Mouse (Mus musculus): Measurements from ENCODE around the gene Rdh16f1. TPM values are rescaled to one million over a fixed set of nuclear protein-coding genes. Genes with fewer than 3 reads are reported as not detected.

The Rdh16f1 gene
- under 1 TPM in 1 of 2 experiments, not detected in 1; 0.17 TPM for total RNA-seq (2021)

DNA sequence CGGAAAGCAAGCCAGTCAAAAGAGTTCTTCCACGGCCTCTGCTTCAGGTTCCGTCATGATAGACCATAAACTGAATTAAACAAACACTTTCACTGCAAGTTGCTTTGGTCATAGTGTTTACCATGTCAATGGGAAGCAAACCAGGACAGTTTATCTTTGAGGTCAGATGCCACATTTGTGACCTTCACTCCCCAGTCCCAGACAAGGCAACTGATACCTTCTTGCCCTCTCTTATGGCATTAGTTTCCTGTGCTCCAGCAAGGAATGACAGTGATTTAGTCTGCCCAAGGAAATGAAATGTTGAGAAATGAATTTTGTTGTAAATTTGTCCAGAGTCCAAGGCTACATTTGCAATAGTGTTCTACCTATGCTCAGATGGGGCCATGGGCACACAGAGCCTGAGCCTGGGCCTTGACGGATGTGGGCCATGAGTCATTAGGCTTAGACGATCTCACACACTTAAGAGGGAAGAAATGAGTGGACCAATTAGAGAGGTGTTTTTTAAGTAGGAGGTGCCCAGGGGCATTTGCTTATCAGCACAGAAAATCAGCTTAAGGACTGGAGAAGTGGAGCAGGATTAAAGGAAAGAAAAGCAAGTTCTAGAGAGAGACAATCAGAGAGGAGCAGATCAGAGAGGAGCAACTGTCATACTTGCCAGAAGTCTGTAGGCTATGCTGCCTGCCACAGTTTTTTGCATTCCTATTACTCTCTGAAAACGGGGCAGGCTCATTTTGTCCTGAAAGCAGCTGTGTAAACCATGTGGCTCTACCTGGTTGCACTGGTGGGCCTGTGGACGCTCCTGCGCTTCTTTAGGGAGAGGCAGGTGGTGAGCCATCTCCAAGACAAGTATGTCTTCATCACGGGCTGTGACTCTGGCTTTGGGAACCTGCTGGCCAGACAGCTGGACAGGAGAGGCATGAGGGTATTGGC is at the start of gene Rdh16f1, which contains the start of gene Rdh1:
Rdh16f1 (plus strand) TSS at position 607 of the 930 bp plus-strand sequence.
Rdh1 (plus strand) TSS at position 541 of the 930 bp plus-strand sequence.
- intact Hi-C loops (cut with DNase I), result no loop called here
- no peak for DNase-seq

- intact Hi-C loops (cut with DNase I), result no loop called here
These were observed 49.3 kb upstream of the Rdh16f1 start for GRCm38 (mm10) chr10:127710331-127710730.

GRCm38 (mm10) chr10:127712736-127713135 is 46.9 kb upstream of the Rdh16f1 start:
- no peak for DNase-seq
- intact Hi-C loops (cut with DNase I), result no loop called here

More at GRCm38 (mm10) chr10:127710331-127710730, 49.3 kb upstream of the Rdh16f1 start:
- no peak for DNase-seq

DNA sequence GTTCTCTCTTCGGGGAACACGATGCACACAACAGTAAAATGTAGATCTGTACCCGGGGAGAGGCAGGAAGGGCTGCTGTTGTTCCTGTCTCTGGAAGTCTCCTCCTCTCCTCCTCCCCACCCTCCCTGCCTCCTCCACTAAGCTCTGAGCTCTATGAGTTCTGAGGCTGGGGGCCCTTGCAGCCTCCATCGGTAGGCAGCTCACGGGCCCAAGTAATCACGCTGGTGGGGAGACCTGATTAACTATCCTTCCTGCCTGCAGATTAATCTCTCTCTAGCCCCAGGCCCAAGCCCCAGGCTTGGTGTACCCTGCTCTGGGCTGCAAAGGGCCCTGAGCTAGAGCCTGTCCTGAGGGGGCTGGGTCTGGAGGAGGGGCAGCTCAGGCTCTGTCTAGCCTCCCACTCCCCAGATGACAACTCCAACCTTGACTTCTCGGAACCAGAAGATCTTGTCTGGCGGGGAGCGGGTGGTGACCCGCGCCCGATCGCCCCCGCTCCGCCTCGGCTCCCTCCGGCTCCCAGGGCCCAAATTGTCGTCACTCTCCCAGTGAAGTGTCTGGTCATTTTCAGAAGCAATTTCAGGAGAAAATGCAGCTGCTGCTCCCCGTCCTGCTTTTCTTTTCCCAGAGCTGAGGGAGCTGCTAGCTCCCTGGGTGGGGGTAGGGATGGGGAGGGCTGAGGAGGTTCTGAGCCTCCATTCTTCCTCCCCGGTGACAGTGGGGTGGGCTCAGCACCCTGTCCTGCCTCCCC is 37.7 kb upstream of the Rdh16f1 start:
- intact Hi-C loops (cut with DNase I), result no loop called here
- DNase-seq, result peak; percentile 32 to 46

DNA sequence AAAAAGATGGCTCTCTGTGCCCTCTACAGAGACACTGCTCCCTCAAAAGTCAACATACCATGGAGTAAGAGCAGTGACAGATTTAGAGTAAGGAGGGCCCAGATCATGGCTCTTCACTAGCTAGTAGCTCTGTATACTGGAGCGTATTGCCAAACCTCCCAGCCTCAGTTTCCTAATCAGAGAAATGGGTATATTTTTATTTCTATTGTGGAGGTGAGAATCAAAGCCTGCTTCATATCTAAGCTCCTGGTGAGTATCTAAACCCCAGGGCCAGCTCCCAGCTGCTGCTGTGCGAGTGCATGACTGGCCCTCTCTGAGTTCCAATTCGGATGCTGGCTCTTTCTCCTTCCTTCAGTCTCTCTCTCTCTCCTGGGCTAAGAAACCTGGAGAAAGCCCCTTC is 35.4 kb upstream of the Rdh16f1 start, which contains the start of gene Tac2:
Tac2 (plus strand) TSS at position 301 of the 400 bp plus-strand sequence.
- intact Hi-C loops (cut with DNase I), result no loop called here

GRCm38 (mm10) chr10:127725136-127725535 is 34.5 kb upstream of the Rdh16f1 start:
- intact Hi-C loops (cut with DNase I), result no loop called here
- no peak for DNase-seq

More for the DNA sequence above, 35.4 kb upstream of the Rdh16f1 start, which contains the start of gene Tac2:
- no peak for DNase-seq

- intact Hi-C loops (cut with DNase I), result no loop called here
- DNase-seq, result no peak
These were observed 31.1 kb upstream of the Rdh16f1 start for GRCm38 (mm10) chr10:127728437-127728836.

DNA sequence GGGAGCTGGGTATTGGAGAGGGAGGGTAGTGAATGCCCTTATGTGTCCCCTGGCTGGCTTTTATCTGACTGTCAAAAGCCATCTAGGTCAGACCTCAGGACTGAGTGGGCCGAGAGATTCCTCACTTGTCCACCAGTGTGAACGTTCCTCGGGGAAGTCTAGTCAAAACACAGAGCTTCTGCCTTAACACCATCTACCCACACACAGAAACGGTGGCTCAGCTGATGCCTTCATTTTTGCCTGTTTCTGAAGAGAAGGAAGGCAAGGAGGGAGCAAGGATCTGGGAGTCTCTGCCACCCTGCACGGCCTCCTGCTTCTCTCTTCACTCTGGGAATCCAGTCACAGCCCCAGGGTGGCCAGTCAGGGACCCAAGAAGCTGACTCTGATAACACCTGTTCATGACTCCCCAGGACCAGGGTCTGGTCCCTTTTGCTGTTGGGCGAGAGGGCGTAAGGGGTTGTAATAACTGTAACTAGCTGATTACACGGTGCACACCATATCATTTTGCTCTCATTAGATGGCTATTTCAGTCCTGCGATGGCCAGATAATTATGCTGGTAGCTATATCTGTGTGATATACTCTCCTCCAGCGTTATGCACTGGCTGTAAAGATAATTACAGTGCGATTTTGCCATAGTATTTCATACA is 29.2 kb upstream of the Rdh16f1 start:
- DNase-seq, result no peak
- intact Hi-C loops (cut with DNase I), result no loop called here

DNA sequence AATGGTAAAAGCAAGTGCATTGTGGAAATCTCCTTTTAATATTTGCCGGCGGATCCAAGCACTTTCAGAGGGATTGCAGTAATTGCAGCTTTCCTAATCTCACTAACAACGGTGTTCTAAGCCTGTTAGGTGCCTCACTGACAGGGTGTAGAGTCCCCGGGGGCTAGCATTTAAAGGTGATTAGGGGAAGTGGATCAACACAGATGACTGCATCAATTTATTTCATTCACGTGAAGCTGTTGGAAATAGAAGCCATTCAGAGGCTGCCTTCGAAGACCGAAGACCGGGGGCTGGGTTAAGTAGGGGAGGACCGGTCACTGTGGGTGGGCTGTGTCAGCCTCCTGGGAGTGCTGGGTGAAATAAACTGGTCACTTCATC is 28.7 kb upstream of the Rdh16f1 start:
- no peak for DNase-seq
- intact Hi-C loops (cut with DNase I), result no loop called here

DNA sequence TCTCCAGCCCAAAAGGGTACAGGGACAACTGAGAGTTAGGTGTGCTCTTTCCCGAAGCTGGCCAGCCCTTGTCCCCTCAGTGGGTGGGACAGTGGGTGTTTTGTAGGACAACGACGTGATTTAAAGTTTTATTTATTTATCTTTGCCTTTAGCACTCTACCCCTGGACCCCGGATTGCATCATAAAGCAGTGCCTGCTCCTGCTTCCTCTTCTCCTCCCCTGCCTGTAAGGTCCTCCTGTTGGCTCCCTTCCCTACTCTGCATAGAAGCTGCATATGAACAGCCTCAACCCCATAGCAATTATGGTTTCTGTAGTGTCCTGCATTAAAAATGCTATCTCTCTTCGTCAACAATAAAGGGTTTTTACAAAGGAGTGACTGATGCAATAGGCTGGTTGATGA is 28.2 kb upstream of the Rdh16f1 start:
- intact Hi-C loops (cut with DNase I), result no loop called here
- DNase-seq, result no peak

DNA sequence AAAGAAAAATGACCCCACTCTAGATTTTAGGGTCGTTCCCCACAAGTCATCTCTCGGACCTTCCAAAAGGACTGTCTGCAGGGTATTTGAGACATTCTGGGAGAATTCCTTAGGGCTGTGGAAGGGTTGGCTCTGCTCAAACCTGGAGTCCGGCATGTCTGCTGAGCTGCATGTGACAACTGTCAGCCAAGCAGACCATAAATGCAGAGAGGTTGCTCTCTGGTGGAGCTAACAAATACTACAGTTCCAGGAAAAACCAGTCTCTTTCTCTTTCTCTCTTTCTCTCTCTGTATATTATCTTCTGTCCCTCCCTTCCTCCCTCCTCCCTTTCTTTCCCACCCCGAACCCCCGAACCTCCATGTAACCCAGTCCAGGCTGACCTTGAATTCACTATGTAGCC is 25.2 kb upstream of the Rdh16f1 start:
- intact Hi-C loops (cut with DNase I), result loop anchor here (1.0 to 2.0 kb wide), 3 partner anchors 40 to 94 kb away; no protein-coding TSS in a partner anchor
- peak in 1 of 2 experiments; percentile 37 for DNase-seq

GRCm38 (mm10) chr10:127736266-127736665 is 23.3 kb upstream of the Rdh16f1 start:
- DNase-seq, result no peak
- intact Hi-C loops (cut with DNase I), result no loop called here

DNA sequence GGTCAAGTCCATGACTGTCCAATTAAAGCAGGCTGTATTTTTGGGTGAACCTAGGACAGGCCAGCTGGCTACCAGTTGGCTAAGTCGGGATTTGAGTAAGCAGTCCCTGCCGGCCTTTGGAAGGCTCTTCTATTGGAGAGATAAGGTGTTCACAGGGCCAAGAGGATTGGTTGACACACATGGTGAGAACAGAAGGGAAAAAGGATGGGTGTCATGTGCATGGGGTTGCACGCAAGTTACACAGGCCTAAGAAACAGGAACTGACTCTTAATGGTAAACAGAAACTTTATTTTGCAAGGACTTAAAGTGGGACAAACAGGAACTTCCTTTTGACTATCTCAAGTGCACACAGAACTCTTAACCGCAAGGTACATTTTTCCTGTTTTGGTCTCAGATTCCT is 22.7 kb upstream of the Rdh16f1 start:
- intact Hi-C loops (cut with DNase I), result no loop called here
- DNase-seq, result no peak

GRCm38 (mm10) chr10:127737552-127737951 is 22.0 kb upstream of the Rdh16f1 start:
- no peak for DNase-seq

DNA sequence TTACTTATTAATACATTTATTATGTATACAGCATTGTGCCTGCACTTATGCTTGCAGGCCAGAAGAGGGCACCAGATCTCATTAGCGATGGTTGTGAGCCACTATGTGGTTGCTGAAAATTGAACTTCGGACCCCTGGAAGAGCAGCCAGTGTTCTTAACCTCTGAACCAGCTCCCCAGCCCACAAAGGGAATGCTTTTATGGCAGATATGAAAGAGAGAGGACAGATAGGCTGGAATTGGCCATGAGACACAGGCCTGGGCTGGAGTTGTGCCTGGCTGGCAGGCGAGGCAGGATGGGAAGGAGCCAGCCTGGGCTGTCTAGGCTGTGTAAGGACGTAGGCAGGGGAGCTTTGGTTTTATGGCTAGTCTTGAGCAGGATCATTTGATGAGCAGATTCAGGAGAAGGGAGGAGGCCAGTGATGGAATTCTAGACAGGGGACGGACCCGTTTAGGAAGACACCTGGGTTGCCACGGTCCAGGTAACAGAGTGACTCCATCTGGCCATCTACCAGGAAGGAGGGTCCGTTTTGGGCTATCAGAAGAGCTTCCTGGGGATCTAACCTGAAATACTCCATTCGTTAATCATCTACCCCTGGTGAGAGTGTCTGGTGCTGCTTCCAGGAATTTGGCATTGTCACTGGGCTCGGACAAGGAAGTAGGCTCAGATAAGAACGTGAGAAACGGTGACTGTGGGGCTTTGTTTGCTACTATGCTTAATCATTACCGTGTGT is 21.3 kb upstream of the Rdh16f1 start:
- intact Hi-C loops (cut with DNase I), result loop anchor here (1.0 to 2.0 kb wide), 2 partner anchors 199 to 270 kb away; no protein-coding TSS in a partner anchor
- peak; percentile 30 to 56 for DNase-seq

More at GRCm38 (mm10) chr10:127737552-127737951, 22.0 kb upstream of the Rdh16f1 start:
- intact Hi-C loops (cut with DNase I), result no loop called here

DNA sequence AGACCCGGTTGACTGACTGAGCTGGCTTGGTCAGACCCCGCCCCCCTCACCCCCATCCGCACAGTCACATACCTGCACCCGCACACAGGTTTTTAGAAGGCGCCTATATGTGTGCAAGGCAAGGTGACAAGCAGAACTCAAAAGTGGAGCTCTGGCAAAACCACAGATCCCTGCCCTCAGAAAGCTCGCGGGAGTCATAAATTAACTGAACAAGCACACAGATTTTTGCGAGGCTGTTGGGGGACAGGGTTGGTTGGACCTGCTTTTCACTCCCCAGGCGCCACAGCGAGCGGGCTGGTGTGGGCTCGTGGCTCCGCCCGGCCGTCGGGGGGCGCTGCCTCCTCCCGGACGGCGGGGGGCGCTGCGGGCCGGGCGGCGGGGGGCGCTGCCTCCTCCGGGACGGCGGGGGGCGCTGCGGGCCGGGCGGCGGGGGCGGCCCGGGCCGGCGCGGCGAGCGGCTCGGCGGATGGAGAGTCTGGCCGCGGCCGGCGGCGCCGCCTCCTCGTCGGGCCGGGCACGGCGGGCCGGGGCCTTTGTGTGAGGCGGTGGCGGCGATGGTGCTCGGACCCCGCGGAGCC is 20.4 kb upstream of the Rdh16f1 start, which contains the start of gene Zbtb39:
Zbtb39 (plus strand) TSS at position 456 of the 578 bp plus-strand sequence.
- DNase-seq, result peak; percentile 84 to 85
- intact Hi-C loops (cut with DNase I), result loop anchor here (2.0 kb wide), 1 partner anchor 270 kb away; no protein-coding TSS in a partner anchor

DNA sequence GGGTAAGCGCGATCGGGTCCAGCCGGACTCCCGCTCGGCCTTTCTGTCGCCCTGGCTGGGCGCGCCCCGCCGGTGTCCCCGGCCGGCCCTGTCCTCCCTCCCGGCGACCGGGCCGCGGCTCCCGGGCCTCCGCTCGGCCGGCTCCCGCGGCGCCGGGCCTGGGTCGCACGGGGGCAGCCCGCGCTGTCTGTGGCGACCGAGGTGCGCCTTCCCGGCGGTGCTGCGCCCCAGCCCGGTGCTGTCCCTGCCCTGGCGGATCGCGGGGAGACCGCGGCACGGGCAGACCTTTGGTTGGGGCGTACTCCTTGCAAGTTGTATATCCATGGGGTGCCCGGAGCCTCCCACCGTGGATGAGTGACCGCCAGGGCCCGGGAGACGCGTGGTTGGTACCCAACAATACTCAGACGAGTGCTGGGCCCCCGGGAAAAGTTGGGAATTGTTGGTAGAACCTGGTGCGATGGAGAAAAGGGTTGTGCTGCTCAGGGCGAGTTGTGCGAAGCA is 19.9 kb upstream of the Rdh16f1 start:
- peak in 1 of 2 experiments; percentile 56 for DNase-seq
- intact Hi-C loops (cut with DNase I), result loop anchor here (2.0 kb wide), 1 partner anchor 269 kb away; no protein-coding TSS in a partner anchor

GRCm38 (mm10) chr10:127744661-127745060 is 14.9 kb upstream of the Rdh16f1 start:
- intact Hi-C loops (cut with DNase I), result no loop called here
- DNase-seq, result peak; percentile 36 to 70

DNA sequence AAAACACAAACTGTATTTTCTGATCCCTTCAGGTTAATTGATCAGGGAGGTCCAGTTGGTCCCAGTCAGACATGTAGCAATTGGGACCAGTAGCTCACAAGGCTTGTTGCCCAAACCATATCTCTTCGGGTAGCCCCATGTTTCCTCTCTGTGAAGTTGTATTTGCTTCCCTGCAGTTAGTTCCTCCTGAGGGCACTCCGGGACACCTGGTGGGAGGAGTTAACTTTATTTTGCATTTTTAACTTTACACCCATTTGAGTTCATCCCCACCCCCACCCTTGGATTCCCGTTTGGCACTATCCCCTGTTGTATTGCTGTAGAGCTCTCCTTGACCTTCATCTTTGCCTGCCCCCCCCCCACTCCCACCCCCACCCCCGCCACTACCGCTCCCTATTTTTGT is 13.7 kb upstream of the Rdh16f1 start:
- intact Hi-C loops (cut with DNase I), result no loop called here

More for the DNA sequence above, 13.7 kb upstream of the Rdh16f1 start:
- DNase-seq, result no peak

Data from heart, postnatal 10 days (tissue).